Mouse (Mus musculus) gastrocnemius, postnatal 25 days (tissue): ENCODE results near the gene Tdpoz2. TPM values are rescaled to one million over a fixed set of nuclear protein-coding genes. Genes with fewer than 3 reads are reported as not detected.
"Not testable (repeated sequence)": the region's sequence is repeated elsewhere in the genome, so short reads cannot be mapped to it uniquely, and the experiment has no call there.

Experiments
- DNase-seq: peaks from one replicate; pipeline ENCODE4 v3.0.0; 2022
- long read RNA-seq, 2 experiments: library from polyadenylated mRNA; stranded (forward); transcript quantifications; one replicate each; pipeline ENCODE4 v2.0.0; 2021
- total RNA-seq, 2 experiments: library from RNA; stranded (reverse); gene quantifications; 1 replicate in 1 of 2; 2 replicates in 1 of 2; pipeline ENCODE4 v1.2.3; 2021

Tdpoz2 gene
- total RNA-seq = not detected
- long read RNA-seq, experiment 1 = 0 reads
- long read RNA-seq, experiment 2 = 0 reads

DNA sequence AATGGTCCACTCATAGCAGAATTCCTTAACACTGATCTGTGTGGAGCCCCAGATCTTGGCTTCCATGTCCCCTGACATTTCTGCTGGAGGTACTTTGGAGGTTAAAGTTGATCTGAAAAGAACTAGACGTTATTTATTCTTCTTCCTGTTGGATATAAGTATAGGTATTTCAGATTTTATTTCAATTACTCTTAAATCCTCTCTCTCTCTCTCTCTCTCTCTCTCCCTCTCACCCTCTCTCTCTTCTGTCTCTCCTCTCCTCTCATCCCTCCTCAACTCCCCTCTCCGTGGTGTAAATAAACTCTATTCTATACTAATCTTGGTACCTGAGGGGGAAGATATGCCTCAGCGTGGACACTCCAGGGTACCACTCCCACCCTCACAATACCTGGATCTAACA, at the start of gene Tdpoz2:
TSS of gene Tdpoz2 (minus strand) at position 101 of the 400 bp plus-strand sequence.
- no peak for DNase-seq

GRCm38 (mm10) chr3:93692970-93693369, 40.5 kb upstream of the Tdpoz2 start, which contains the start of gene Gm37596:
Gene Gm37596, minus strand, starts transcription at chr3:93693070.
- not testable (repeated sequence) for DNase-seq

GRCm38 (mm10) chr3:93676210-93676609, 23.7 kb upstream of the Tdpoz2 start, which contains the start of gene Tdpoz1:
Gene Tdpoz1, minus strand, starts transcription at chr3:93676310.
- not testable (repeated sequence) for DNase-seq

- not testable (repeated sequence) for DNase-seq
Measured at GRCm38 (mm10) chr3:93670805-93671503, 18.5 kb upstream of the Tdpoz2 start.

GRCm38 (mm10) chr3:93654260-93654659, 1.8 kb upstream of the Tdpoz2 start:
- no peak for DNase-seq

DNA sequence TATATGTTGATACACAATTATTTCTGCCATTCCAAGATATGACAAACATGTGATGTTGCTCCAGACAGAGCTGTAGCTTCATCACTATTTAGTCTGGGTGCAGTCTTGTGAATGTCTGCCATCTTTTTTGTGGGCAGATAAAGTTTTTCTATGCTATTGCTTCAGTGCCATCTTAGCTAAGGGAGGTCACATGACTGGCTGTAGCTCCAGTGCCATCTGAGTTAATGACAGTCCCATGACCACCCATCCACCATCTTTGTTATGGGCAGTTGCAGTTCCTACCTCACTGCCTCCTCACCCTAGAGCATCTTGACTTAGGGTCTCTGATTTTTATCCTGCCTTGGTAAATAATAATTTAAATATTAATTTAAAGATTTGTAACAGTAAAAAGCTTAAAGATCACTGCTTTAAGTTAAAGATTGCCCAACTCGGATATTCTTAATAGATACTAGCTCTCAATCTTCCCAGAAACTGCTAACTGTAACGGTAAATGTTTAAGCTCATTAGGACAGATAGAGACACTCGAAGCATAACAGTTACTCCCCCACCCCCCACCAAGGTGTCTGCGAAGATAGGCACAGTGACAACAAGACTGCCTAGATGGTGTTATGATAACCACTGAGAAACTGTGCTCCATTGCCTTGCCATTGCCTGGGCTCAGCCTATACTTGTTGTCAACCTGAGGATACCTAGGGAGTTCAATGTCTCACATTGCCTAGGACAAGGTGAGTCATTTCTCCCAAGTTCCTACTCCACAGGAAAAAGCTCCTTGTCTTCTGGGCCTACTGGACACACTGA, 21.4 kb downstream of the Tdpoz2 start:
- not testable (repeated sequence) for DNase-seq

DNA sequence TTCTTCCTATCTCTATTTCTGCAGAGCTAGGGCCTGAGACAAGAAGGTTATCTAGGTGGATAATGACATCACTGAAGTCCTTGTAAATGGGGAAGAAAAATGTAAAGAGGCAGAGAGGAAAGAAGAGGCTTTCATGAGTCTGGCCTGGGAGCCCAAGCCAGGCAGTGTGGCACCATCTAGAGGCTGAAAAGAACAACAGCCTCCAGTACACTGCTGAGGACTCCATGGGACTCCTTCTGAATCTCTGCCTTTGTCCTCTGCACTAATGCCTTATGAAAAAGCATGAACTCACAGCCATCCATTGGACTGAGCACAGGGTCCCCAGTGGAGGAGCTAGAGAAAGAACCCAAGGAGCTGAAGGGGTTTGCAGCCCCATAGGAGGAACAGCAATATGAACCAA, 43.5 kb downstream of the Tdpoz2 start:
- DNase-seq = not testable (repeated sequence)

DNA sequence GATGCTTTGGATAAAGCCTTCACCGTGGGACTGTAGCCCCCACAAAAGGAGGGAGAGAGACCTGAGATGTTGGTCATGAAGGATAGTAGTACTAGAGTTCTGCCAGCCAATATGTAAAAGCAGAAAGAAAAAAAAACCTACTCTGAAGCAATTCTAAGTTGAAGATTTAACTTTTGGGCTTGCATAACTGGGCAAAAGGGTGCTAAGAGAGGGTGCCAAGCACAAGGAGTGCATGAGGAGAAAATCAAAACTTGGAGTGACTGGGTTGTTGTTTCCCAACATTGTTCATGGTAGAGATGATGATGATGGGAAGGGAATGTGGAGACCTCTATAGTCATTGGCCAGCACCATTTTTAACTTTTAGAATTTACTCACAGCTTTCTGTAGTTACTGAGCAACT, 50.6 kb downstream of the Tdpoz2 start:
- no peak for DNase-seq

Other genes with a start within 250 kb of the Tdpoz2 start
- under 1 TPM in 1 of 2 experiments, not detected in 1; 0.05 TPM for gene Tchh, start 210.4 kb downstream of the Tdpoz2 start, total RNA-seq
- not detected for gene Tchhl1, start 183.9 kb downstream of the Tdpoz2 start, total RNA-seq
- 10 to 100 TPM; 50.6 to 90.7 TPM for gene S100a11, start 132.2 kb downstream of the Tdpoz2 start, total RNA-seq
- gene S100a10, start 97.6 kb downstream of the Tdpoz2 start, total RNA-seq = 10 to 100 TPM; 63.9 to 85.7 TPM
- not detected for gene Tdpoz1, start 23.6 kb upstream of the Tdpoz2 start, total RNA-seq
- gene Gm37596, start 40.4 kb upstream of the Tdpoz2 start, total RNA-seq = not detected
- gene Gm5773, start 120.3 kb upstream of the Tdpoz2 start, total RNA-seq = not detected
- gene Tdpoz4, start 143.7 kb upstream of the Tdpoz2 start, total RNA-seq = not detected
- not detected for gene Tdpoz3, start 173.3 kb upstream of the Tdpoz2 start, total RNA-seq